Mouse (Mus musculus): ENCODE results near the gene Snx22.

- no peak for TF ChIP-seq CTCF (IDR thresholded peaks at IDR 0.05)
- no peak for TF ChIP-seq EP300 (IDR thresholded peaks at IDR 0.05)
Observed at GRCm38 (mm10) chr9:66105168-66105567, 35.6 kb upstream of the Snx22 start.
